In genomic region chr11:80476222-80477189, GRCm38 (mm10) we compare ENCODE assay signal across 8 mouse cellular contexts. TPM values are rescaled to one million over a fixed set of nuclear protein-coding genes. Genes with fewer than 3 reads are reported as not detected.
DNase-seq lines count a peak whose midpoint lies in the region; ATAC-seq and TF ChIP-seq lines count a peak whose summit lies in the region.

Gene Cdk5r1, plus strand, starts transcription at chr11:80477023.

- 1% methylated on average over 49 of the region's 116 CpGs for WGBS in forebrain, embryonic 14.5 days
- under 1% methylated on average over 102 of the region's 116 CpGs for WGBS in large intestine, adult 2 months
- WGBS in neural tube, embryonic 15.5 days = under 1% methylated on average over 89 of the region's 116 CpGs

- H3K4me3 ChIP-seq in MEL (ENCODE audit: control insufficient read depth in 1 of 2, insufficient read depth in 1 of 2, low read depth in 2 of 2, low read length in 2 of 2) = peak within 1 kb of the TSS; percentile 68 to 73
- peak within 1 kb of the TSS; percentile 89 for H3K4me3 ChIP-seq in forebrain, embryonic 14.5 days (ENCODE audit: low read depth, low read length)
- H3K4me3 ChIP-seq in neural tube, embryonic 15.5 days (replicated peaks) = peak within 1 kb of the TSS; percentile 87

- H3K79me2 ChIP-seq in MEL (ENCODE audit: control insufficient read depth, insufficient read depth, low read length, poor library complexity) = peaks cover 2% of the 10 kb centered on the region; the same call in 1 of the 2 replicates

- H3K4me2 ChIP-seq in forebrain, embryonic 14.5 days (ENCODE audit: low read length) = peak within 1 kb of the TSS; percentile 82
- H3K4me2 ChIP-seq in neural tube, embryonic 15.5 days = peak within 1 kb of the TSS; percentile 90

- peak; percentile 91 for DNase-seq in MEL (ENCODE audit: low read depth, low spot score)
- DNase-seq in cerebellum, adult 11 months = peak; percentile 95
- peak; percentile 97 for DNase-seq in forebrain, embryonic 14.5 days (ENCODE audit: low spot score)
- DNase-seq in heart, postnatal 14 days = peak; percentile 91
- DNase-seq in large intestine, adult 2 months (ENCODE audit: low read depth, low spot score) = peak; percentile 38
- peak; percentile 83 to 87 for DNase-seq in lung, adult 18-20 months
- DNase-seq in testis, postnatal 10 days (ENCODE audit: low spot score) = peak; percentile 90

- TF ChIP-seq CTCF in MEL (IDR thresholded peaks at IDR 0.05 in 2 of 3, conservative IDR thresholded peaks at IDR 0.05 in 1 of 3; ENCODE audit: control insufficient read depth in 1 of 3, insufficient read depth in 1 of 3, low read depth in 2 of 3, low read length in 3 of 3, poor library complexity in 1 of 3, severe bottlenecking in 1 of 3) = peak in 2 of 3 experiments; percentile 32 to 43; a peak in 4 of 6 replicates

- TF ChIP-seq POLR2A in MEL (IDR thresholded peaks at IDR 0.05; ENCODE audit: control insufficient read depth in 1 of 2, insufficient read depth in 1 of 2, low read depth in 1 of 2, low read length in 2 of 2, poor library complexity in 1 of 2) = peak; percentile 71 to 93; a peak in 3 of 4 replicates

- peak; percentile 91 for ATAC-seq in forebrain, embryonic 14.5 days
- ATAC-seq in neural tube, embryonic 15.5 days (ENCODE audit: low FRiP score) = peak; percentile 90

- no peaks in the 10 kb centered on the region for H3K27me3 ChIP-seq in MEL (ENCODE audit: control insufficient read depth in 1 of 2, insufficient read depth in 2 of 2, low read length in 2 of 2)
- no peaks in the 10 kb centered on the region for H3K27me3 ChIP-seq in forebrain, embryonic 14.5 days (replicated peaks; ENCODE audit: control insufficient read depth, insufficient read depth, low read length)
- H3K27me3 ChIP-seq in neural tube, embryonic 15.5 days (replicated peaks) = no peaks in the 10 kb centered on the region

- TF ChIP-seq EP300 in MEL (IDR thresholded peaks at IDR 0.05; ENCODE audit: low read depth in 1 of 2, low read length in 2 of 2) = no peak

- intact Hi-C loops in heart, postnatal 14 days (cut with DNase I) = loop anchor here (5.0 kb wide), 2 partner anchors 46 to 86 kb away; no protein-coding TSS in a partner anchor

- H3K4me1 ChIP-seq in MEL (ENCODE audit: control insufficient read depth in 1 of 2, insufficient read depth in 2 of 2, low read length in 2 of 2) = peaks cover 0 to 17% of the 10 kb centered on the region in 2 experiments; a peak in 1 of 4 replicates
- peaks cover 23% of the 10 kb centered on the region for H3K4me1 ChIP-seq in forebrain, embryonic 14.5 days (ENCODE audit: control insufficient read depth, insufficient read depth, low read length)
- peaks cover 22% of the 10 kb centered on the region for H3K4me1 ChIP-seq in neural tube, embryonic 15.5 days

- peak within 1 kb of the TSS; percentile 95 for H3K9ac ChIP-seq in MEL (ENCODE audit: control insufficient read depth, low read depth, low read length, poor library complexity, severe bottlenecking)
- H3K9ac ChIP-seq in forebrain, embryonic 14.5 days (ENCODE audit: low read length) = peak within 1 kb of the TSS; percentile 99
- peak within 1 kb of the TSS; percentile 95 for H3K9ac ChIP-seq in neural tube, embryonic 15.5 days (replicated peaks)

- H3K27ac ChIP-seq in MEL (ENCODE audit: control insufficient read depth, low read depth, low read length) = peak within 1 kb of the TSS; percentile 78
- H3K27ac ChIP-seq in forebrain, embryonic 14.5 days (ENCODE audit: low read depth, low read length) = peak within 1 kb of the TSS; percentile 99
- peak within 1 kb of the TSS; percentile 98 for H3K27ac ChIP-seq in neural tube, embryonic 15.5 days (replicated peaks)

- H3K9me3 ChIP-seq in MEL (replicated peaks; ENCODE audit: insufficient read depth, low read length) = no peaks in the 10 kb centered on the region
- no peaks in the 10 kb centered on the region for H3K9me3 ChIP-seq in forebrain, embryonic 14.5 days (replicated peaks; ENCODE audit: control insufficient read depth, low read length)
- no peaks in the 10 kb centered on the region for H3K9me3 ChIP-seq in neural tube, embryonic 15.5 days (replicated peaks)

- TF ChIP-seq RAD21 in MEL (IDR thresholded peaks at IDR 0.05; ENCODE audit: low read depth, low read length) = no peak

- peaks cover 0 to 10% of the 10 kb centered on the region in 2 experiments; a peak in 2 of 4 replicates for H3K36me3 ChIP-seq in MEL (ENCODE audit: control insufficient read depth in 1 of 2, insufficient read depth in 2 of 2, low read length in 2 of 2)
- H3K36me3 ChIP-seq in forebrain, embryonic 14.5 days (ENCODE audit: control insufficient read depth, insufficient read depth, low read length) = peaks cover 56% of the 10 kb centered on the region
- peaks cover 13% of the 10 kb centered on the region; the same call in 1 of the 2 replicates for H3K36me3 ChIP-seq in neural tube, embryonic 15.5 days

TF ChIP-seq in MEL, 35 proteins besides CTCF, POLR2A, EP300 and RAD21:
- TF ChIP-seq BHLHE40 (IDR thresholded peaks at IDR 0.05; ENCODE audit: borderline replicate concordance, low read depth, low read length) (peak; percentile 94), NELFE (IDR thresholded peaks at IDR 0.05; ENCODE audit: low read depth, low read length) (peak; percentile 66), TBP (IDR thresholded peaks at IDR 0.05; ENCODE audit: low read depth, low read length) (no peak), ETS1 (IDR thresholded peaks at IDR 0.05; ENCODE audit: low read depth, low read length) (no peak), CHD1 (IDR thresholded peaks at IDR 0.05; ENCODE audit: low read depth, low read length) (no peak), NRF1 (IDR thresholded peaks at IDR 0.05; ENCODE audit: insufficient read depth, low read depth, low read length, poor library complexity, severe bottlenecking) (peak; percentile 30; the same call in 1 of the 2 replicates), UBTF (IDR thresholded peaks at IDR 0.05; ENCODE audit: borderline replicate concordance, insufficient read depth, low read depth, low read length) (0 out of 2 replicates have a peak, but pooled peaks have one; percentile 76), MAX (IDR thresholded peaks at IDR 0.05; ENCODE audit: low read length) (peak; percentile 84), KAT2A (conservative IDR thresholded peaks at IDR 0.05; ENCODE audit: low read depth, low read length) (no peak), SIN3A (IDR thresholded peaks at IDR 0.05; ENCODE audit: low read length) (peak; percentile 70), MAFK (IDR thresholded peaks at IDR 0.05; ENCODE audit: borderline replicate concordance, low read depth, low read length) (no peak), E2F4 (IDR thresholded peaks at IDR 0.05; ENCODE audit: borderline replicate concordance, low read depth, low read length) (no peak), MYB (IDR thresholded peaks at IDR 0.05; ENCODE audit: low read depth, low read length) (no peak), POLR2AphosphoS2 (IDR thresholded peaks at IDR 0.05; ENCODE audit: low read length) (peak; percentile 36; the same call in 1 of the 2 replicates), USF1 (IDR thresholded peaks at IDR 0.05; ENCODE audit: low read depth, low read length) (peak; percentile 79), SMC3 (IDR thresholded peaks at IDR 0.05; ENCODE audit: low read depth, low read length) (no peak; the same call in 1 of the 2 replicates), MYC (IDR thresholded peaks at IDR 0.05; ENCODE audit: low read depth, low read length) (peak; percentile 68; the same call in 1 of the 2 replicates), RCOR1 (IDR thresholded peaks at IDR 0.05; ENCODE audit: low read depth, low read length) (no peak), USF2 (IDR thresholded peaks at IDR 0.05; ENCODE audit: borderline replicate concordance in 1 of 2, insufficient read depth in 1 of 2, low read depth in 1 of 2, low read length in 2 of 2) (no peak), ZMIZ1 (IDR thresholded peaks at IDR 0.05; ENCODE audit: low read depth, low read length) (0 out of 2 replicates have a peak, but pooled peaks have one; percentile 48), ZNF384 (IDR thresholded peaks at IDR 0.05; ENCODE audit: low read depth, low read length) (no peak), MAZ (IDR thresholded peaks at IDR 0.05; ENCODE audit: low read depth, low read length) (no peak; the same call in 1 of the 2 replicates), ELF1 (IDR thresholded peaks at IDR 0.05; ENCODE audit: low read depth, low read length) (no peak), TAL1 (IDR thresholded peaks at IDR 0.05; ENCODE audit: low read length) (no peak), GABPA (IDR thresholded peaks at IDR 0.05; ENCODE audit: low read depth, low read length) (no peak), POLR2AphosphoS5 (IDR thresholded peaks at IDR 0.05; ENCODE audit: borderline replicate concordance, low read depth, low read length) (no peak), JUND (IDR thresholded peaks at IDR 0.05; ENCODE audit: low read depth, low read length) (no peak), GATA1 (IDR thresholded peaks at IDR 0.05; ENCODE audit: low read depth, low read length) (no peak), ZC3H11A (IDR thresholded peaks at IDR 0.05; ENCODE audit: low read depth, low read length) (no peak), MXI1 (IDR thresholded peaks at IDR 0.05; ENCODE audit: low read depth, low read length) (peak; percentile 93), CHD2 (IDR thresholded peaks at IDR 0.05; ENCODE audit: low read length) (no peak), MEF2A (IDR thresholded peaks at IDR 0.05; ENCODE audit: extremely low read depth, insufficient replicate concordance, low read depth, low read length, poor library complexity, severe bottlenecking) (no peak), ZKSCAN1 (IDR thresholded peaks at IDR 0.05; ENCODE audit: low read depth, low read length) (no peak), HCFC1 (IDR thresholded peaks at IDR 0.05; ENCODE audit: low read depth, low read length) (peak; percentile 12; the same call in 1 of the 2 replicates), TCF12 (IDR thresholded peaks at IDR 0.05; ENCODE audit: low read depth, low read length) (no peak; the same call in 1 of the 2 replicates)

RNA-seq across cellular contexts. Expression of gene Cdk5r1, which starts in this region (rescaled TPM):
- 0.88 and 1.2 TPM in 2 replicates for total RNA-seq in MEL (2012; rRNA removed)
- polyA plus RNA-seq in MEL (2012; ENCODE audit: insufficient read depth in 1 of 2, insufficient read length in 2 of 2, low read depth in 1 of 2, low replicate concordance in 2 of 2, missing spikeins in 1 of 2) = 1 to 10 TPM in 1 of 2 experiments, not detected in 1; 1.1 TPM
- 85.8 and 91.8 TPM in 2 replicates for polyA plus RNA-seq in forebrain, embryonic 14.5 days (2014; fragmentation: Nextera tagmentation; extraction: Ambion mirVana)
- 1 to 10 TPM in 1 of 2 experiments, under 1 TPM in 1; 0.98 to 1.1 TPM for total RNA-seq in heart, postnatal 14 days (2021)
- polyA plus RNA-seq in large intestine, adult 2 months (2012; rRNA removed) = 0.58 and 1.0 TPM in 2 replicates
- 69.6 and 82.7 TPM in 2 replicates for polyA plus RNA-seq in neural tube, embryonic 15.5 days (2015; fragmentation: Nextera tagmentation; extraction: Ambion mirVana)

Comparison
In these comparisons a context has a peak if more than half of its experiments do, and no peak if none do; other contexts are left out.
1. Peak in every context shown above with its lines: DNase-seq, ATAC-seq, H3K4me3 ChIP-seq and H3K27ac ChIP-seq.
2. RNA of gene Cdk5r1 (polyA plus RNA-seq): 85.8 to 91.8 TPM in forebrain, embryonic 14.5 days and 69.6 to 82.7 TPM in neural tube, embryonic 15.5 days; 1.1 TPM in MEL and 0.58 to 1.0 TPM in large intestine, adult 2 months; every median in the first group is over 10 times any median in the second.
3. DNase-seq: peak in every context shown above with its lines; median percentile 97 in forebrain, embryonic 14.5 days; 95 in cerebellum, adult 11 months; 91 in MEL; 91 in heart, postnatal 14 days; 90 in testis, postnatal 10 days; 85 in lung, adult 18-20 months; 38 in large intestine, adult 2 months.